ENCODE assay signal across 19 mouse cellular contexts in the genomic region with DNA sequence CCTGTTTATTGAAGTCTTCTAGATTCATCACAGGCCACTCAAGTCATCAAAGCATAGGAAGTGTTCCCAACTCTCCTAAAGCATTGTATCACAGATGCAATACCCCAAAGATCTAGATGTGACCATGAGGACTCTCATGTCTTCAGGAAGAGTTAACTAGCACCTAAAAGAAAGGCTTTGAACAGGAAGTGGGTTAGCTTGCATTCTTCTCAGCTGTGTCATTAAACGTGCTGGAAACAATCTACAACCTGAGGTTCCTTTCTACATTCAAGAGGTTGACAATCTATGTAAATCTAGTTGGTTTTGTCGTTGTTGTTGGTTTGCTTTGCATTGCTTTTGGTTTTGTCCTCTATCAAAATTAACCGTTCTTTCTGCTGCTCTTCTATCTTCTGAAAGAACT. TPM values are rescaled to one million over a fixed set of nuclear protein-coding genes. Genes with fewer than 3 reads are reported as not detected.
DNase-seq lines count a peak whose midpoint lies in the region; ATAC-seq lines count a peak whose summit lies in the region.
"Had no signal": no experiment of that assay in that cellular context is flagged by ENCODE, and none has a peak within 500 bp of the region (broad histone marks: within the 10 kb centered on the region; RNA-seq: fewer than 3 reads in every experiment).

No protein-coding gene starts in this region.

- no peaks in the 10 kb centered on the region for H3K27me3 ChIP-seq in kidney, embryonic 16.5 days (ENCODE audit: insufficient read depth, low read length)
- H3K27me3 ChIP-seq: embryonic facial prominence, embryonic 12.5 days; forebrain, embryonic 15.5 days; heart, embryonic 13.5 days had no signal

- no peaks in the 10 kb centered on the region for H3K9me3 ChIP-seq in kidney, embryonic 16.5 days (ENCODE audit: low read length)
- H3K9me3 ChIP-seq: embryonic facial prominence, embryonic 12.5 days; forebrain, embryonic 15.5 days; heart, embryonic 13.5 days had no signal

- no peak overlapping the region for H3K9ac ChIP-seq in kidney, embryonic 16.5 days (replicated peaks; ENCODE audit: low read length)
- H3K9ac ChIP-seq: embryonic facial prominence, embryonic 12.5 days; forebrain, embryonic 15.5 days; heart, embryonic 13.5 days; hindbrain, embryonic 14.5 days had no signal

- DNase-seq in thymus, postnatal 0 days (ENCODE audit: low spot score), result peak; percentile 75
- DNase-seq in thymus, postnatal 4 days, result no peak
- DNase-seq in CD4-positive, CD25-positive, alpha-beta regulatory T cell, adult 2 months (ENCODE audit: low read depth, low spot score), result peak; percentile 39
- peak; percentile 58 for DNase-seq in naive thymus-derived CD4-positive, alpha-beta T cell, adult 2 months (ENCODE audit: low read depth)
- no peak for DNase-seq in spleen, postnatal 10 days (ENCODE audit: low spot score in 2 of 2)
- no peak for DNase-seq in heart, postnatal 36 days
- DNase-seq: adrenal gland, postnatal 10 days; cerebellum, adult 11 months; cerebellum, adult 9-10 months; cerebellum, postnatal 25 days; gastrocnemius, postnatal 36 days; heart, adult 11 months had no signal

- intact Hi-C loops in heart, postnatal 36 days (cut with DNase I), result no loop called here

- no peaks in the 10 kb centered on the region for H3K36me3 ChIP-seq in kidney, embryonic 16.5 days (ENCODE audit: insufficient read depth, low read length)
- H3K36me3 ChIP-seq: embryonic facial prominence, embryonic 12.5 days; forebrain, embryonic 15.5 days; heart, embryonic 13.5 days had no signal

- no peak overlapping the region for H3K4me3 ChIP-seq in kidney, embryonic 16.5 days (ENCODE audit: low read length)
- H3K4me3 ChIP-seq: embryonic facial prominence, embryonic 12.5 days; forebrain, embryonic 15.5 days; heart, embryonic 13.5 days had no signal

- no peaks in the 10 kb centered on the region for H3K4me1 ChIP-seq in kidney, embryonic 16.5 days (ENCODE audit: insufficient read depth, low read length)
- H3K4me1 ChIP-seq: embryonic facial prominence, embryonic 12.5 days; forebrain, embryonic 15.5 days had no signal

- WGBS in kidney, embryonic 16.5 days, result 72% methylated on average over 3 of the region's 3 CpGs

- no peak overlapping the region for H3K27ac ChIP-seq in kidney, embryonic 16.5 days (ENCODE audit: low read length)
- H3K27ac ChIP-seq: embryonic facial prominence, embryonic 12.5 days; forebrain, embryonic 15.5 days; heart, embryonic 13.5 days; hindbrain, embryonic 14.5 days had no signal

- peak; percentile 85 for ATAC-seq in activated CD4-positive, CD25-positive, alpha-beta regulatory T cell, adult 4 months
- ATAC-seq in kidney, embryonic 16.5 days (ENCODE audit: low FRiP score, low TSS enrichment), result no peak
- ATAC-seq: forebrain, embryonic 15.5 days had no signal

- H3K4me2 ChIP-seq in kidney, embryonic 16.5 days (replicated peaks; ENCODE audit: low read depth, low read length), result no peak overlapping the region
- H3K4me2 ChIP-seq: embryonic facial prominence, embryonic 12.5 days; forebrain, embryonic 15.5 days; heart, embryonic 13.5 days; hindbrain, embryonic 14.5 days had no signal

RNA-seq across cellular contexts. Expression of a gene that starts 44.0 kb away (rescaled TPM):
- polyA plus RNA-seq in thymus, postnatal 0 days (2015; fragmentation: Nextera tagmentation; extraction: Ambion mirVana), result 7.7 and 9.3 TPM in 2 replicates
- 1 to 10 TPM; 1.2 to 1.6 TPM for polyA plus RNA-seq in activated CD4-positive, CD25-positive, alpha-beta regulatory T cell, adult 4 months (2017; shearing (Covaris generic))
- polyA plus RNA-seq in kidney, embryonic 16.5 days (2015; fragmentation: Nextera tagmentation; extraction: Ambion mirVana), result 25.1 and 26.3 TPM in 2 replicates
- total RNA-seq in heart, postnatal 36 days (2021), result 1 to 10 TPM; 1.0 to 1.9 TPM
- polyA plus RNA-seq: forebrain, embryonic 11.5 days; forebrain, embryonic 15.5 days; hindbrain, embryonic 14.5 days had no signal

RNA-seq across cellular contexts. Expression of a gene that starts 52.2 kb away (rescaled TPM):
- polyA plus RNA-seq in thymus, postnatal 0 days (2015; fragmentation: Nextera tagmentation; extraction: Ambion mirVana), result 36.3 and 41.3 TPM in 2 replicates
- 10 to 100 TPM; 77.0 to 82.7 TPM for polyA plus RNA-seq in activated CD4-positive, CD25-positive, alpha-beta regulatory T cell, adult 4 months (2017; shearing (Covaris generic))
- 46.4 and 47.0 TPM in 2 replicates for polyA plus RNA-seq in kidney, embryonic 16.5 days (2015; fragmentation: Nextera tagmentation; extraction: Ambion mirVana)
- 10 to 100 TPM; 21.1 to 28.3 TPM for total RNA-seq in heart, postnatal 36 days (2021)

Comparison
In these comparisons a context has a peak if more than half of its experiments do, and no peak if none do; other contexts are left out.
1. DNase-seq: peak in thymus, postnatal 0 days (single experiment), CD4-positive, CD25-positive, alpha-beta regulatory T cell, adult 2 months (single experiment) and naive thymus-derived CD4-positive, alpha-beta T cell, adult 2 months (single experiment); none in thymus, postnatal 4 days (single experiment), spleen, postnatal 10 days (0 of 2) and heart, postnatal 36 days (0 of 2).